Mouse (Mus musculus) CD8-positive naive resting alpha-beta T cell, adult 57 days (primary cell): ENCODE measurements around the gene Retreg2. TPM values are rescaled to one million over a fixed set of nuclear protein-coding genes. Genes with fewer than 3 reads are reported as not detected.

Experiments used
- total RNA-seq: library from RNA; stranded (reverse); gene quantifications from one replicate; pipeline ENCODE4 v1.2.4, GENCODE M21; 2023

The Retreg2 gene
- total RNA-seq = 63.0 TPM

DNA sequence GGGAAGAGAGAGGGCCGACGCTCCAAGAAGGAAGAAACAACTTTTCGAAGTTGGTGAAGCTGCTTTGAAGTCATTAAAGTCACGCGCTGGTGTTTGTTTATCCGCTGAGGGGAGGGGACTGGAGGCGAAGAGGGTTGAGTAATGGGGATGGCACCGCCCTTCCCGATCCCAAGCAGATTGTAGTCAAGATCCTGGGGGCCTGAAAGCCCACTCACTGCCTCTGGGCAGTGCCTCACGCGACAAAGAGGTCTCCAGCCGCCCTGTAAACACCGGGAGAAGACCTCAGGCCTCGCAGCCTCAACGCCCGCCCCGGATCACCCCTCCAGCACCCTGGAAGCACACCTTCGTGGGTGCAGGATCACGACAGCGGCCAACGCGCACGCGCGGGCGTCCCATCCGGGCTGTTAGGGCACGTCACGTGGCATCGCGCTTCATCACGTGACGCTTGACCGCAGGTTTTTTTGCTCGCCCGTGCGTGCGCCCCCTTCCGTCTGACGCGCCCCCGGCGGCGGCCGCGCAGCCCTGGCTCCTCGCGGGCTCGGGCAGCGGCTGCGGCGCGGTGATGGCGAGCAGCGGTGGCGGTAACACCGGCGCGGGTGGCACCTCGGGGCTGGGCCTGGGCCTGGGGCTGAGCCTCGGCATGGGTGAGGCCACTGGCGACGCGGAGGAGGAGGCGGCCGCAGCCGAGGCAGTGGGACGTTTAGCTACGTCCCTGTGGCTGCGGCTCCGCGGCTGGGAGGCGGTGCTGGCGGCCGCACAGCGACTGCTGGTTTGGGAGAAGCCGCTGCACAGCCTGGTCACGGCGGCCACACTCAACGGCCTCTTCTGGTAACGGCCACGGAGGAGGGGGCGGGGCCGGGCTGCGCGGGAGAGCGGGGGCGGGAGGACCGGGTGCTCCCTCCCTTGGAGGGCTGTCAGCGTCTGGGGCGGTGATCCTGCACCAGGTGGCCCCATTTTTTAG is at the start of gene Retreg2, which contains the start of gene Cnppd1:
Gene Retreg2, plus strand, starts transcription at position 478 of the 961 bp plus-strand sequence.
Gene Cnppd1, minus strand, starts transcription at position 411 of the 961 bp plus-strand sequence.

DNA sequence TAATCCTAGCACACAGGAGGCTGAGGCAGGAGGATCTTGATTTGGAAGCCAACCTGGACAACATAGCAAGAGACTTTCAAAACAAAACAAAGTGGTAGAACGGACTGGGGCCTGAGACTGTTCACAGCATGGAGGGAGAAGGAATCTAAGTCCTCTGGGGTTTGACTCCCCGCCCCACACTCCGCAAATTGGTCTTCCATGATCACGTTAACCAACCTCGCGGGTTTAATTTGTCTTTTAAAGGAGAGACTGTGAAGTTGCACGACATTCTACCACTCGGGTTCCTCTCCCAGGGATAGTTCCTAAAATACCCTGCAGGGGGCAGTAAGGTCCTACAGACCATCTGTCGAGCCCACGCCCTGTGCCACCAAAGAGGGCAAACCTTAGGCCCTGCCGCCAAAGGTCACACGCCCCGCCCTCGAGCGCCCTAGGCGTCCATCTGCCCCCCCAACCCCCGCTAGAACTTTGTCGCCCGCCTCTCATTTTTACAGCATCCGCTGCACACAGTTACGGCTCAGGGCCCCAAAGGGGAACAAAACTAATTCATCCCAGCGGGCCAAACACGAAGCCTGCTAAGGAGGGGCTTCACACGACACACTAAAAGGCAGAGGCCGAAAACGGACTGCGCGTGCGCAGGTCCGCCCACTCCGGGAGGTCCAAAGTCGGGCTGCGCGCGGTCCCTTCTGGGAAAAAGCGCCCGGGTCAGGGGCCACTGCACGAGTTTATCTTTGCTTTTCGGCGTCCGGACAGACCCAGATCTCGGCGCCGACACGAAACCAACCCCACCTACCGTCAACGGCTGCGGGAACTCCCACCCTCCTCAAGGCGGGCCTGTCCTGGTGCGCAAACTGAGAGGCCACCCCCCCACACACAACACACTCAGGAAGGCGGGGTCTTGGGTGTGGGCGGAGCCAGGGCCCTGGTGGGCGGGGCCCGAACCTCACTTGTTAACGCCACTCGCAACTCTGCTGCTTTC is 17.9 kb upstream of the Retreg2 start, which contains the start of gene Nhej1:
Gene Nhej1, minus strand, starts transcription at position 855 of the 976 bp plus-strand sequence.

DNA sequence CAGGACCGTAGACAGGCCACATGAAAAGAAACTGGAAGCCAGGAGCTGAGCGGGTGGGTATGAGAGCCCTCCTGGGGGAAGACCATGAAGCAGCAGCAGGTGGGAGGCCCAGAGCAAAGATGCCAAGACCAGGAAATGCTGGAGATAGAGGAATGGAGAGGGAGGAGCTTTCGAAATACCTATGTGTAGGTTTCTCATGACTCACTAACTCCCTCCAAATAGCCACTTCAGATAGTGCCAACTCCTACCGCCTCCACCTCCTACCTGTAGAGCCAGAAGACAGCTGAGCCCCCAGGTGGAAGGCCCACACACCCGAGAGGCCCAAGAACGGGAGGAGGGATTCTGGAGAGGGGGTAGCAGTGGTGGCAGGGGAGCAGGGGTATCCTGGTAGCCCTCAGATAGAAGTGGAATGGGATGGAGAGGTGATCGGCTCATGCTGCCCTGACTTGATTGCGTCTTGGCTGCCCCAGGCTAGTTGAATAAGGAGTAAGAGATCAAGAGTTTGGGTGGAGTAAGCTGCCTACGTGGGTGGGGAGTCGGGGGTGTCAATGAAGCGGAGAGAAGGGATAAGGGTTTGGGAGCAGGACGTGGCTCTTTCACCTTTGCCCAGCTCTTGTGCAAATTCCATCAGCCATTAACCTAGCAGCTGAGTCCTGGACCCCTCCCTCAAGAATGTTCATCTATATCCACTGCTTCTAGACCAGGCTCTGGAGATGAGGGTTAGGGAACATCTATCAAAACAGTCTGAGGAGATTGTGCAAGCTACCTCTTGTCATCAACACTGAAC is 9.0 kb upstream of the Retreg2 start, which contains the start of gene Slc23a3:
Gene Slc23a3, minus strand, starts transcription at position 470 of the 787 bp plus-strand sequence.

DNA sequence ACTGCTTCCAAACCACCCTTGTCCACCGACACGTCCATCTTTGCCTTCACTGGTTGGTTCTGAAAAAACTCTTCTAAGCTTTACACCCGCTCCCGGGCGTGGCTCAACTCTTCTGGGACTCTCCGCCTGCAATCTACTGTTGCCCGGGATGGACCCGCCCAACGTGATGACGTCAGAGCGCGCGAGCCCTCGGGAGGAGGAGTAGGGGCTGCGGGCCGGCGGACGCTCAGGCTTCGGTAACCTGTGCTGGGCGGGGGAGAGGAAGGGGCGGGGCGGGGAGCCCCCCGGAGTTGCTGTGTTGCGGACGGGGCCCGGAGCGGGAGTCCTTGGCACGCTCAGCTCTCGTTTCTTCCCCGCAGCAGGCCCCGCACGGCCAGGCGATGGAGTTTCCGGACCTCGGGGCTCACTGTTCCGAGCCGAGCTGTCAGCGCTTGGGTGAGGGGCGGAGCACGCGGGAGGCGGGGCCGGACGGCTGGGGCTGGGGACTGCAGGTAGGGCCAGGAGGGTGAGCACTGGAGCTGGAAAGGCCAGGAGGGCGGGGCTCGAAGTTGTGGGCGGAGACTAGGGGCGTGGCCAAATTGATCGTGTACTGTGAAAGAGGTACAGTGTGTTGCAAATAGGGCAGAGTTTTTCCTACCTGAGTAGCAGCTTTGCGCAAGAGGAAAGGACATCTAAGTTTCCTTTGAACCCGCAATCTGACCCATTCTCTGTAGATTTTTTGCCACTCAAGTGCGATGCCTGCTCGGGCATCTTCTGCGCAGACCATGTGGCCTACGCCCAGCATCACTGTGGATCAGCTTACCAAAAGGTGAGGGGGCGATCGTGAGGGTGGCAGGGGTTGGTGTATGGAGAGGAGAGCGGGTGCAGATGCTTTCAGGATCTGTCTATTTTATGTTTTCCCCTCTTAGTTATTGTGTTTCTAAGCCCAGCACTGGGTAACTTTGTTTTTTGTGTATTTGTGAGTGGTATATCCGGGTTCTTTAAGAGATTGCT is 26.2 kb downstream of the Retreg2 start, which contains the start of gene Zfand2b:
Gene Zfand2b, plus strand, starts transcription at position 175 of the 993 bp plus-strand sequence.

DNA sequence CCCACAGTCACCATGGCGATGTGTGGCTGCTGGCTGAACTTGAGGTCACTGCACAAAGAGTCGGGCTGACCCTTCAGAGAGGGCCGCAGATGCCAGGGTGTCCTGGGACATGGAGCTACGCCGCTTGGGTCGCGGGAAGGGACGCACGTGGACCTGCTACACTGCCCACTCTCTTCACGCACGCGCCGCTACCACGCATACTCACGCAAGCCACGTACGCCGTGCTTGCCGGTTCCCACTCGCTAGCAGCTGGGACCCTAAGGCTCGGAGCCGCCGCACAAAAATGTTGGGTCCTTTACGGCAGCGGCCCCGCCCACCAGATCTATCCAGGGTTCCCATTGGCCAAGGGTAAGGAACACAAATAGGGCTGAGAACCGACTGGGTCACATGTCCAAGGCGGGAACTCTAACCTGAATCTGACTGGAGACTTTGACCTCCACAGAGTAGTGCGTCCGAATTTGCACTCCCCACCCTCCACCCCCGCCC is 37.6 kb downstream of the Retreg2 start, which contains the start of gene Abcb6:
Gene Abcb6, minus strand, starts transcription at position 288 of the 486 bp plus-strand sequence.

DNA sequence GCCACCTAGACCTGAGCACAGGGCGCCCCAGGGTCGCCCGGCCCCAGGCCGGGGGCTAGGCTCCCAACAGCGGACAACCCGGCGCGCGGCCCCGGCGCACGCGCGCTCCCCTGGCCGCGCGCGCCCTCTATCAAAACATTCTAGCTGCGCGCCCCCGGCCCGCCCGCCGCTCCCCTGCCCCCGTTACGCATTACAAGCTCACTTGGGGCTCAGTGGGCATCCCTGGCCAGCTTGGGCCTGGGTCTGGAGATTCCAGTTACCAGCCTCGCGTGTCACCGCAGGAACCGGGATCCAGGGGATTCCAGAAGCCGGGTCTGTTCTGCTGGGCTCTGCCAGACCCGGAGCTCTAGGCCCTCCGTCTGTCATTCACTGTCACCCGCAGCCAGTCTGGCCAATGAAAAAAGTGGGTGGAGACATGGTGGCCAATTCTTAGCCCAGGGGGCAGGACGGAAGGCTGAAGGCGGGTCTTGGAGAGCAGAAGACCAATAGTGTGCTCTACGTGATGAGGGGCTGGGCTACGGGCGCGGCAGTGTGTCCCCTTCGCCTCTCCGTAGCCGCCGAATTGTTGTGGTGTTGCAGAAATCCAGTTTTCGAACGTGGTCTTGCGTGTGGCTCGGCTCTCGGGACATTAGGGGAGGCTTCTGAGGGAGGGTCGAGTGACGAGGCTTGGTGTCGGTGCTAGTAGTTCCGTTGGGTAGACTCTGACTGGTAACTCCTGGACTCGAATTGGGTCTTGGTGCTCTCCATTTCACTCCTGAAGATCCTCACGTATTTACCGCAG is 49.2 kb downstream of the Retreg2 start, which contains the start of the genes Ankzf1 and Atg9a:
Gene Ankzf1, plus strand, starts transcription at position 530 of the 781 bp plus-strand sequence.
Gene Atg9a, minus strand, starts transcription at position 575 of the 781 bp plus-strand sequence.

Other genes with a start within 250 kb of the Retreg2 start
- not detected for gene Cryba2, start 249.6 kb upstream of the Retreg2 start, total RNA-seq
- gene Cfap65, start 207.2 kb upstream of the Retreg2 start, total RNA-seq = not detected
- 0.46 TPM for gene Ihh, start 191.1 kb upstream of the Retreg2 start, total RNA-seq
- 2.5 TPM for gene Nhej1, start 17.6 kb upstream of the Retreg2 start, total RNA-seq
- 2.6 TPM for gene Slc23a3, start 8.9 kb upstream of the Retreg2 start, total RNA-seq
- gene Cnppd1, start 67 bp upstream of the Retreg2 start, total RNA-seq = 109 TPM
- 32.3 TPM for gene Zfand2b, start 25.9 kb downstream of the Retreg2 start, total RNA-seq
- gene Abcb6, start 37.6 kb downstream of the Retreg2 start, total RNA-seq = 6.2 TPM
- 24.3 TPM for gene Ankzf1, start 49.4 kb downstream of the Retreg2 start, total RNA-seq
- gene Atg9a, start 49.4 kb downstream of the Retreg2 start, total RNA-seq = 28.4 TPM
- 11.1 TPM for gene Glb1l, start 68.0 kb downstream of the Retreg2 start, total RNA-seq
- gene Stk16, start 68.1 kb downstream of the Retreg2 start, total RNA-seq = 97.7 TPM
- gene Tuba4a, start 77.1 kb downstream of the Retreg2 start, total RNA-seq = 185 TPM
- gene A630095N17Rik, start 89.3 kb downstream of the Retreg2 start, total RNA-seq = not detected
- 52.1 TPM for gene Dnajb2, start 93.6 kb downstream of the Retreg2 start, total RNA-seq
- gene Ptprn, start 121.7 kb downstream of the Retreg2 start, total RNA-seq = 0.24 TPM
- gene Resp18, start 135.6 kb downstream of the Retreg2 start, total RNA-seq = not detected
- 34.9 TPM for gene Dnpep, start 175.2 kb downstream of the Retreg2 start, total RNA-seq
- 0.21 TPM for gene Des, start 217.6 kb downstream of the Retreg2 start, total RNA-seq
- gene Speg, start 232.5 kb downstream of the Retreg2 start, total RNA-seq = 0.80 TPM